Mouse (Mus musculus) midbrain, embryonic 12.5 days (tissue): Measurements from ENCODE around the gene Pard6a. TPM values are rescaled to one million over a fixed set of nuclear protein-coding genes. Genes with fewer than 3 reads are reported as not detected.

Experiments used
- ATAC-seq: fragments of 200-750 bp; cut with Nextera tagmentation; 2 replicates; pipeline ENCODE4 v1.8.0; 2017; ENCODE audit warnings: low read depth, moderate TSS enrichment, moderate library complexity; ENCODE audit not compliant: low FRiP score
- H3K27ac ChIP-seq: fragments of 300-500 bp; sonication (generic); replicated peaks from 2 replicates; pipeline ENCODE4 v1.5.1; 2016; ENCODE audit warnings: mild to moderate bottlenecking
- H3K27me3 ChIP-seq: fragments of 300-500 bp; sonication (generic); 2 replicates; pipeline ENCODE4 v1.6.1; 2016; ENCODE audit warnings: mild to moderate bottlenecking
- H3K36me3 ChIP-seq: fragments of 300-500 bp; sonication (generic); 2 replicates; pipeline ENCODE4 v1.6.1; 2016
- H3K4me1 ChIP-seq: fragments of 300-500 bp; sonication (generic); 2 replicates; pipeline ENCODE4 v1.6.1; 2016
- H3K4me2 ChIP-seq: fragments of 300-500 bp; sonication (generic); replicated peaks from 2 replicates; pipeline ENCODE4 v1.6.1; 2016; ENCODE audit warnings: mild to moderate bottlenecking, moderate library complexity
- H3K4me3 ChIP-seq: fragments of 300-500 bp; sonication (generic); 2 replicates; pipeline ENCODE4 v1.5.1; 2016; ENCODE audit warnings: mild to moderate bottlenecking
- H3K9ac ChIP-seq: fragments of 300-500 bp; sonication (generic); replicated peaks from 2 replicates; pipeline ENCODE4 v1.6.1; 2016; ENCODE audit warnings: mild to moderate bottlenecking, moderate library complexity
- H3K9me3 ChIP-seq: fragments of 300-500 bp; sonication (generic); 2 replicates; pipeline ENCODE4 v1.6.1; 2016; ENCODE audit warnings: mild to moderate bottlenecking
- WGBS: fragments of 180-500 bp; shearing (Covaris S2); methylation state at CpG from one replicate; pipeline ENCODE4 v1.1.7; 2016; 5-methylcytosine and 5-hydroxymethylcytosine counted together
- polyA plus RNA-seq: library from polyadenylated mRNA; unstranded; fragments of >200 nt; fragmentation: Nextera tagmentation; extraction: Ambion mirVana; gene quantifications from 2 replicates; pipeline ENCODE4 v1.2.1, GENCODE M21; 2016

The Pard6a gene
- polyA plus RNA-seq, 1 experiment from 2014 or later: 31.7 TPM

- Histone ChIP-seq H3K4me2 (no peak overlapping the region), H3K27ac (no peak overlapping the region), H3K27me3 (no peaks in the 10 kb centered on the region), H3K9ac (no peak overlapping the region), H3K36me3 (peaks cover 37% of the 10 kb centered on the region), H3K4me3 (no peak overlapping the region), H3K4me1 (no peaks in the 10 kb centered on the region), H3K9me3 (no peaks in the 10 kb centered on the region)
- ATAC-seq: no peak
- 86% methylated on average over 4 of the region's 4 CpGs for WGBS
Observed at GRCm38 (mm10) chr8:105719637-105720036, 18.7 kb downstream of the Pard6a start.

- no peak overlapping the region for H3K9ac ChIP-seq
- H3K9me3 ChIP-seq: no peaks in the 10 kb centered on the region
- no peak for ATAC-seq
- no peak overlapping the region for H3K4me3 ChIP-seq
- no peak overlapping the region for H3K4me2 ChIP-seq
- no peaks in the 10 kb centered on the region for H3K27me3 ChIP-seq
- H3K4me1 ChIP-seq: no peaks in the 10 kb centered on the region
- peaks cover 42% of the 10 kb centered on the region for H3K36me3 ChIP-seq
- H3K27ac ChIP-seq: no peak overlapping the region
- 97% methylated on average over 9 of the region's 9 CpGs for WGBS
Observed at GRCm38 (mm10) chr8:105722861-105723260, 21.9 kb downstream of the Pard6a start.

- H3K4me3 ChIP-seq: no peak overlapping the region
- H3K36me3 ChIP-seq: peaks cover 45% of the 10 kb centered on the region
- H3K27ac ChIP-seq: no peak overlapping the region
- H3K4me1 ChIP-seq: no peaks in the 10 kb centered on the region
- WGBS: 86% methylated on average over 5 of the region's 5 CpGs
- H3K4me2 ChIP-seq: no peak overlapping the region
- no peak overlapping the region for H3K9ac ChIP-seq
- H3K9me3 ChIP-seq: no peaks in the 10 kb centered on the region
- no peaks in the 10 kb centered on the region for H3K27me3 ChIP-seq
- ATAC-seq: no peak
Observed at GRCm38 (mm10) chr8:105725726-105726125, 24.8 kb downstream of the Pard6a start.

- no peak for ATAC-seq
Observed at GRCm38 (mm10) chr8:105727397-105728124, 26.6 kb downstream of the Pard6a start.

GRCm38 (mm10) chr8:105732186-105732585, 31.2 kb downstream of the Pard6a start:
- Histone ChIP-seq H3K4me1 (no peaks in the 10 kb centered on the region), H3K4me3 (no peak overlapping the region), H3K36me3 (peaks cover 15% of the 10 kb centered on the region), H3K27ac (no peak overlapping the region), H3K27me3 (no peaks in the 10 kb centered on the region), H3K9ac (no peak overlapping the region), H3K9me3 (no peaks in the 10 kb centered on the region), H3K4me2 (no peak overlapping the region)
- no peak for ATAC-seq
- WGBS: 96% methylated on average over 5 of the region's 5 CpGs

More at GRCm38 (mm10) chr8:105727397-105728124, 26.6 kb downstream of the Pard6a start:
- no peak overlapping the region for H3K4me3 ChIP-seq
- WGBS: 90% methylated on average over 18 of the region's 18 CpGs
- no peak overlapping the region for H3K27ac ChIP-seq
- no peak overlapping the region for H3K4me2 ChIP-seq
- H3K4me1 ChIP-seq: no peaks in the 10 kb centered on the region
- H3K9me3 ChIP-seq: no peaks in the 10 kb centered on the region
- no peaks in the 10 kb centered on the region for H3K27me3 ChIP-seq
- peaks cover 42% of the 10 kb centered on the region for H3K36me3 ChIP-seq
- H3K9ac ChIP-seq: 0 out of 2 replicates have a peak overlapping the region, but pooled peaks have one; percentile 24

- Histone ChIP-seq H3K9me3 (no peaks in the 10 kb centered on the region), H3K36me3 (no peaks in the 10 kb centered on the region), H3K4me3 (no peak overlapping the region), H3K9ac (no peak overlapping the region), H3K27me3 (no peaks in the 10 kb centered on the region), H3K4me2 (no peak overlapping the region), H3K27ac (no peak overlapping the region), H3K4me1 (no peaks in the 10 kb centered on the region)
- ATAC-seq: no peak
- 94% methylated on average over 5 of the region's 5 CpGs for WGBS
Observed at GRCm38 (mm10) chr8:105739216-105739615, 38.3 kb downstream of the Pard6a start.

- ATAC-seq: no peak
- no peaks in the 10 kb centered on the region for H3K27me3 ChIP-seq
- H3K4me1 ChIP-seq: no peaks in the 10 kb centered on the region
- H3K36me3 ChIP-seq: no peaks in the 10 kb centered on the region
- H3K9ac ChIP-seq: no peak overlapping the region
- no peaks in the 10 kb centered on the region for H3K9me3 ChIP-seq
- H3K27ac ChIP-seq: no peak overlapping the region
- H3K4me2 ChIP-seq: no peak overlapping the region
- WGBS: 97% methylated on average over 4 of the region's 4 CpGs
- no peak overlapping the region for H3K4me3 ChIP-seq
Observed at GRCm38 (mm10) chr8:105743301-105743700, 42.4 kb downstream of the Pard6a start.

- Histone ChIP-seq H3K9me3 (no peaks in the 10 kb centered on the region), H3K36me3 (no peaks in the 10 kb centered on the region), H3K27ac (peak overlapping the region; percentile 49; the same call in 1 of the 2 replicates), H3K9ac (no peak overlapping the region; the same call in 1 of the 2 replicates), H3K4me2 (peak overlapping the region; percentile 18), H3K4me1 (peaks cover 27% of the 10 kb centered on the region), H3K4me3 (0 out of 2 replicates have a peak overlapping the region, but pooled peaks have one; percentile 2), H3K27me3 (no peaks in the 10 kb centered on the region)
- no peak for ATAC-seq
- WGBS: 19% methylated on average over 11 of the region's 11 CpGs
Observed at GRCm38 (mm10) chr8:105750606-105751005, 49.7 kb downstream of the Pard6a start.

Other genes with a start within 250 kb of the Pard6a start
- 86.8 and 94.2 TPM in 2 replicates for gene Tppp3, start 229.6 kb upstream of the Pard6a start, polyA plus RNA-seq
- gene Zdhhc1, start 204.2 kb upstream of the Pard6a start, polyA plus RNA-seq: 29.9 and 30.9 TPM in 2 replicates
- gene Hsd11b2, start 182.4 kb upstream of the Pard6a start, polyA plus RNA-seq: 20.1 and 23.5 TPM in 2 replicates
- 107 and 110 TPM in 2 replicates for gene Atp6v0d1, start 135.1 kb upstream of the Pard6a start, polyA plus RNA-seq
- 19.5 and 21.7 TPM in 2 replicates for gene Ripor1, start 95.9 kb upstream of the Pard6a start, polyA plus RNA-seq
- gene Ctcf, start 64.6 kb upstream of the Pard6a start, polyA plus RNA-seq: 157 TPM in 2 replicates
- 1.3 TPM in 1 of 2 replicates, not detected in the other for gene Agrp, start 63.8 kb upstream of the Pard6a start, polyA plus RNA-seq
- 8.7 and 9.0 TPM in 2 replicates for gene Carmil2, start 14.9 kb upstream of the Pard6a start, polyA plus RNA-seq
- 82.8 and 89.5 TPM in 2 replicates for gene Acd, start within 50 bp of the Pard6a start, polyA plus RNA-seq
- 0.27 TPM in 1 of 2 replicates, not detected in the other for gene 4933405L10Rik, start 6.5 kb downstream of the Pard6a start, polyA plus RNA-seq
- gene Enkd1, start 7.1 kb downstream of the Pard6a start, polyA plus RNA-seq: 28.6 and 32.6 TPM in 2 replicates
- gene Gfod2, start 57.5 kb downstream of the Pard6a start, polyA plus RNA-seq: 52.9 and 58.8 TPM in 2 replicates
- 15.0 and 15.1 TPM in 2 replicates for gene Ranbp10, start 126.2 kb downstream of the Pard6a start, polyA plus RNA-seq
- 0.22 and 0.63 TPM in 2 replicates for gene Tsnaxip1, start 126.6 kb downstream of the Pard6a start, polyA plus RNA-seq
- 66.3 and 67.0 TPM in 2 replicates for gene Cenpt, start 152.1 kb downstream of the Pard6a start, polyA plus RNA-seq
- gene Thap11, start 154.0 kb downstream of the Pard6a start, polyA plus RNA-seq: 76.7 and 78.6 TPM in 2 replicates
- 280 and 286 TPM in 2 replicates for gene Nutf2, start 159.4 kb downstream of the Pard6a start, polyA plus RNA-seq
- gene Edc4, start 179.7 kb downstream of the Pard6a start, polyA plus RNA-seq: 73.3 and 75.9 TPM in 2 replicates
- 0.43 and 0.82 TPM in 2 replicates for gene Nrn1l, start 192.4 kb downstream of the Pard6a start, polyA plus RNA-seq
- gene Pskh1, start 199.3 kb downstream of the Pard6a start, polyA plus RNA-seq: 23.0 and 23.2 TPM in 2 replicates
- 2.3 and 3.4 TPM in 2 replicates for gene Ctrl, start 232.7 kb downstream of the Pard6a start, polyA plus RNA-seq
- gene Psmb10, start 237.3 kb downstream of the Pard6a start, polyA plus RNA-seq: 21.4 and 25.8 TPM in 2 replicates
- gene Lcat, start 242.2 kb downstream of the Pard6a start, polyA plus RNA-seq: 0.45 and 0.99 TPM in 2 replicates